7 mouse cellular contexts compared by ENCODE assay signal in the genomic region with DNA sequence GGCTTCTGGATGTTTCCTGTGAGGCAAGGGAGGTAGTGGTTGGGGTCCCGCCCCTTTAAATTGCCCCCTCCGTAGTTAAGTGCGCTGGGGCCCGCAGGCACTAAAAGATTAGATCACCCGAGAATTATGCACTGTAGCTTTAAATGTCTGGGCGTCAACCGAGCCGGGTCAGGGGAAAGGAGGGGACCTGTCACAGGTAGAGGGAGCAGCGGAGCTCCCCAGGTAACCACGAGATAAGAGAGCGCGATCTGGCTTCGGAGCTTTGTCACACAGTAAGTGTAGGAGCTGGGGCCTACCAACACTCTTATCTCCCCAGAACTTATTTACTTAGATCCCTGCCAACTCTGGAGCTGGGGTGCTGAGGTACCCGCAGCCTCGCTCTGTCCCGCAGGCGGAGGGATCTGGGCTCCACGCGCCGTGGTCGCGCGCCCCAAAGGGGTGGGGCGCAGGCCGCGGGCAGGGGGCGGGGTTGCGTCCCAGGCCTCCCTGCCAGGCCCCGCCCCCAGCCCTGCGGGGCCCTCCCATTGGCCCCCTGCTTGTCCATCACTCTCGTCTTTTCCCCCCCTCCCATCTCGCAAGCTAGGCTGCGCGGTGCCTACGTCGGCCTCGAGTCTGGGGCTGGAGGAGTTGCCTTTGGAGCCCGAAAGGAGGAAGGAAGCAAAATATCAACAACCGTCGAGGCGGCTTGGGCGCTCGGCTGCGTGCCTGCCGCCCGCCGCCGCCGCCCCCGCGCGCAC. TPM values are rescaled to one million over a fixed set of nuclear protein-coding genes. Genes with fewer than 3 reads are reported as not detected.
DNase-seq lines count a peak whose midpoint lies in the region; ATAC-seq lines count a peak whose summit lies in the region.

A gene (plus strand): TSS at position 586 of the 737 bp plus-strand sequence.

- peak within 1 kb of the TSS; percentile 89 for H3K4me3 ChIP-seq in embryonic facial prominence, embryonic 11.5 days (ENCODE audit: low read depth, low read length)
- H3K4me3 ChIP-seq in limb, embryonic 10.5 days: peak within 1 kb of the TSS; percentile 94
- H3K4me3 ChIP-seq in midbrain, embryonic 13.5 days (replicated peaks): peak within 1 kb of the TSS; percentile 96

- peak; percentile 98 for DNase-seq in adrenal gland, postnatal 14 days
- peak; percentile 97 for DNase-seq in embryonic facial prominence, embryonic 11.5 days (ENCODE audit: low spot score)
- peak; percentile 95 for DNase-seq in kidney, adult 11 months
- DNase-seq in limb, embryonic 10.5 days (ENCODE audit: low spot score): peak; percentile 95
- peak; percentile 89 for DNase-seq in spleen, adult 12 weeks (ENCODE audit: low spot score)

- H3K36me3 ChIP-seq in embryonic facial prominence, embryonic 11.5 days (replicated peaks; ENCODE audit: control insufficient read depth, insufficient read depth, low read depth, low read length): no peaks in the 10 kb centered on the region
- 0 out of 2 replicates have a peak, but pooled peaks cover 3% of the 10 kb centered on the region for H3K36me3 ChIP-seq in limb, embryonic 10.5 days
- H3K36me3 ChIP-seq in midbrain, embryonic 13.5 days: no peaks in the 10 kb centered on the region

- no peaks in the 10 kb centered on the region for H3K9me3 ChIP-seq in embryonic facial prominence, embryonic 11.5 days (replicated peaks; ENCODE audit: control insufficient read depth, low read length)
- no peaks in the 10 kb centered on the region for H3K9me3 ChIP-seq in limb, embryonic 10.5 days (replicated peaks)
- no peaks in the 10 kb centered on the region for H3K9me3 ChIP-seq in midbrain, embryonic 13.5 days

- H3K4me1 ChIP-seq in embryonic facial prominence, embryonic 11.5 days (ENCODE audit: control insufficient read depth, insufficient read depth, low read length): peaks cover 12% of the 10 kb centered on the region; the same call in 1 of the 2 replicates
- H3K4me1 ChIP-seq in limb, embryonic 10.5 days: peaks cover 92% of the 10 kb centered on the region
- H3K4me1 ChIP-seq in midbrain, embryonic 13.5 days (replicated peaks): peaks cover 72% of the 10 kb centered on the region

- ATAC-seq in embryonic facial prominence, embryonic 11.5 days (replicated peaks; ENCODE audit: insufficient number of reproducible peaks, low FRiP score, low TSS enrichment, low read depth): peak; percentile 82
- peak; percentile 59 for ATAC-seq in granulocyte monocyte progenitor cell, adult 5-6 weeks (replicated peaks; ENCODE audit: poor library complexity, severe bottlenecking)
- peak; percentile 87 for ATAC-seq in midbrain, embryonic 13.5 days

- H3K27me3 ChIP-seq in embryonic facial prominence, embryonic 11.5 days (ENCODE audit: control insufficient read depth, insufficient read depth, low read length): no peaks in the 10 kb centered on the region
- 0 out of 2 replicates have a peak, but pooled peaks cover 3% of the 10 kb centered on the region for H3K27me3 ChIP-seq in limb, embryonic 10.5 days (ENCODE audit: low read depth, poor library complexity, severe bottlenecking)
- peaks cover 25% of the 10 kb centered on the region for H3K27me3 ChIP-seq in midbrain, embryonic 13.5 days

- peak within 1 kb of the TSS; percentile 94 for H3K27ac ChIP-seq in embryonic facial prominence, embryonic 11.5 days (replicated peaks; ENCODE audit: low read depth, low read length)
- H3K27ac ChIP-seq in limb, embryonic 10.5 days: peak within 1 kb of the TSS; percentile 94
- peak within 1 kb of the TSS; percentile 99 for H3K27ac ChIP-seq in midbrain, embryonic 13.5 days

- whole genome bisulfite sequencing in embryonic facial prominence, embryonic 11.5 days: 2% methylated on average over 52 of the region's 52 CpGs
- 0% methylated on average over 52 of the region's 52 CpGs for WGBS in limb, embryonic 10.5 days
- 0% methylated on average over 47 of the region's 52 CpGs for WGBS in midbrain, embryonic 13.5 days

- H3K9ac ChIP-seq in embryonic facial prominence, embryonic 11.5 days (replicated peaks; ENCODE audit: low read length): peak within 1 kb of the TSS; percentile 89
- H3K9ac ChIP-seq in midbrain, embryonic 13.5 days (replicated peaks): peak within 1 kb of the TSS; percentile 92

- peak within 1 kb of the TSS; percentile 88 for H3K4me2 ChIP-seq in embryonic facial prominence, embryonic 11.5 days (ENCODE audit: low read depth, low read length)
- peak within 1 kb of the TSS; percentile 90 for H3K4me2 ChIP-seq in midbrain, embryonic 13.5 days (replicated peaks)

RNA-seq across cellular contexts. Expression of the gene that starts here (rescaled TPM):
- total RNA-seq in adrenal gland, postnatal 14 days (2021): 92.9 and 98.4 TPM in 2 replicates
- polyA plus RNA-seq in embryonic facial prominence, embryonic 11.5 days (2014; fragmentation: Nextera tagmentation; extraction: Ambion mirVana): 11.5 and 12.5 TPM in 2 replicates
- 119 and 132 TPM in 2 replicates for total RNA-seq in granulocyte monocyte progenitor cell, adult 5-6 weeks (2014; fragmentation: Nextera tagmentation)
- 42.4 and 52.4 TPM in 2 replicates for total RNA-seq in granulocyte monocyte progenitor cell, adult 5-6 weeks (2017)
- polyA plus RNA-seq in limb, embryonic 10.5 days (2016; fragmentation: Nextera tagmentation; extraction: Ambion mirVana): 12.3 and 14.0 TPM in 2 replicates
- polyA plus RNA-seq in midbrain, embryonic 13.5 days (2015; fragmentation: Nextera tagmentation; extraction: Ambion mirVana): 15.1 and 16.9 TPM in 2 replicates

Comparison
In these comparisons a context has a peak if more than half of its experiments do, and no peak if none do; other contexts are left out.
1. Peak in every context shown above with its lines: DNase-seq, ATAC-seq, H3K4me3 ChIP-seq and H3K27ac ChIP-seq.